Mouse (Mus musculus) intestine, embryonic 15.5 days (tissue): ENCODE measurements around the gene Hgd. TPM values are rescaled to one million over a fixed set of nuclear protein-coding genes. Genes with fewer than 3 reads are reported as not detected.

Experiments used
- ATAC-seq: fragments of 200-750 bp; cut with Nextera tagmentation; 2 replicates; pipeline ENCODE4 v1.8.0; 2017; ENCODE audit warnings: moderate TSS enrichment, moderate library complexity
- H3K27ac ChIP-seq: fragments of 300-500 bp; sonication (generic); 2 replicates; pipeline ENCODE4 v1.5.1; 2015; ENCODE audit warnings: mild to moderate bottlenecking, inconsistent platforms
- H3K27me3 ChIP-seq: fragments of 300-500 bp; sonication (generic); replicated peaks from 2 replicates; pipeline ENCODE4 v1.6.1; 2015; ENCODE audit warnings: inconsistent platforms
- H3K36me3 ChIP-seq: fragments of 300-500 bp; sonication (generic); 2 replicates; pipeline ENCODE4 v1.6.1; 2015; ENCODE audit warnings: inconsistent platforms
- H3K4me1 ChIP-seq: fragments of 300-500 bp; sonication (generic); replicated peaks from 2 replicates; pipeline ENCODE4 v1.6.1; 2015; ENCODE audit warnings: inconsistent platforms
- H3K4me2 ChIP-seq: fragments of 300-500 bp; sonication (generic); replicated peaks from 2 replicates; pipeline ENCODE4 v1.6.1; 2015; ENCODE audit warnings: mild to moderate bottlenecking, inconsistent platforms
- H3K4me3 ChIP-seq: fragments of 300-500 bp; sonication (generic); replicated peaks from 2 replicates; pipeline ENCODE4 v1.5.1; 2015; ENCODE audit warnings: inconsistent platforms
- H3K9ac ChIP-seq: fragments of 300-500 bp; sonication (generic); 2 replicates; pipeline ENCODE4 v1.6.1; 2015; ENCODE audit warnings: inconsistent platforms
- H3K9me3 ChIP-seq: fragments of 300-500 bp; sonication (generic); 2 replicates; pipeline ENCODE4 v1.6.1; 2016; ENCODE audit warnings: inconsistent platforms
- WGBS: fragments of 180-500 bp; shearing (Covaris S2); methylation state at CpG from one replicate; pipeline ENCODE4 v1.1.7; 2015; 5-methylcytosine and 5-hydroxymethylcytosine counted together
- polyA plus RNA-seq: library from polyadenylated mRNA; unstranded; fragments of >200 nt; fragmentation: Nextera tagmentation; extraction: Ambion mirVana; gene quantifications from 2 replicates; pipeline ENCODE4 v1.2.1, GENCODE M21; 2015

The Hgd gene
- polyA plus RNA-seq, 1 experiment from 2014 or later: 1.0 TPM

- no peak overlapping the region for H3K4me3 ChIP-seq
- no peaks in the 10 kb centered on the region for H3K36me3 ChIP-seq
- H3K9me3 ChIP-seq: no peaks in the 10 kb centered on the region
- ATAC-seq: no peak
- no peak overlapping the region for H3K27ac ChIP-seq
- H3K27me3 ChIP-seq: no peaks in the 10 kb centered on the region
- 40% methylated on average over 4 of the region's 4 CpGs for WGBS
- no peak overlapping the region for H3K9ac ChIP-seq
- H3K4me2 ChIP-seq: no peak overlapping the region
- peaks cover 10% of the 10 kb centered on the region for H3K4me1 ChIP-seq
Observed at GRCm38 (mm10) chr16:37655756-37656347, 75.9 kb downstream of the Hgd start.

GRCm38 (mm10) chr16:37656796-37657195, 76.8 kb downstream of the Hgd start:
- Histone ChIP-seq H3K4me3 (no peak overlapping the region), H3K9me3 (no peaks in the 10 kb centered on the region), H3K9ac (no peak overlapping the region), H3K36me3 (no peaks in the 10 kb centered on the region), H3K27ac (no peak overlapping the region), H3K4me2 (no peak overlapping the region), H3K4me1 (peaks cover 10% of the 10 kb centered on the region), H3K27me3 (no peaks in the 10 kb centered on the region)
- 84% methylated on average over 7 of the region's 7 CpGs for WGBS
- ATAC-seq: no peak

- Histone ChIP-seq H3K27me3 (no peaks in the 10 kb centered on the region), H3K9me3 (no peaks in the 10 kb centered on the region), H3K4me3 (no peak overlapping the region), H3K27ac (no peak overlapping the region), H3K4me2 (no peak overlapping the region), H3K36me3 (no peaks in the 10 kb centered on the region), H3K4me1 (no peaks in the 10 kb centered on the region), H3K9ac (no peak overlapping the region)
- WGBS: 49% methylated on average over 9 of the region's 9 CpGs
- no peak for ATAC-seq
Observed at GRCm38 (mm10) chr16:37663643-37664459, 83.9 kb downstream of the Hgd start.

GRCm38 (mm10) chr16:37665394-37665935, 85.5 kb downstream of the Hgd start:
- 61% methylated on average over 5 of the region's 5 CpGs for WGBS
- no peaks in the 10 kb centered on the region for H3K9me3 ChIP-seq
- no peaks in the 10 kb centered on the region for H3K27me3 ChIP-seq
- H3K27ac ChIP-seq: no peak overlapping the region
- H3K4me3 ChIP-seq: no peak overlapping the region
- H3K4me2 ChIP-seq: no peak overlapping the region
- H3K9ac ChIP-seq: no peak overlapping the region
- H3K36me3 ChIP-seq: no peaks in the 10 kb centered on the region
- ATAC-seq: no peak
- no peaks in the 10 kb centered on the region for H3K4me1 ChIP-seq

- no peaks in the 10 kb centered on the region for H3K27me3 ChIP-seq
- H3K27ac ChIP-seq: no peak overlapping the region
- WGBS: 32% methylated on average over 4 of the region's 4 CpGs
- no peak overlapping the region for H3K4me3 ChIP-seq
- H3K36me3 ChIP-seq: no peaks in the 10 kb centered on the region
- no peak for ATAC-seq
- no peak overlapping the region for H3K4me2 ChIP-seq
- no peaks in the 10 kb centered on the region for H3K9me3 ChIP-seq
- no peaks in the 10 kb centered on the region for H3K4me1 ChIP-seq
- H3K9ac ChIP-seq: no peak overlapping the region
Observed at GRCm38 (mm10) chr16:37670666-37671283, 90.8 kb downstream of the Hgd start.

- Histone ChIP-seq H3K27ac (no peak overlapping the region), H3K36me3 (no peaks in the 10 kb centered on the region), H3K4me2 (no peak overlapping the region), H3K9ac (no peak overlapping the region), H3K27me3 (no peaks in the 10 kb centered on the region), H3K4me1 (no peaks in the 10 kb centered on the region), H3K4me3 (no peak overlapping the region), H3K9me3 (no peaks in the 10 kb centered on the region)
- 88% methylated on average over 5 of the region's 5 CpGs for WGBS
- ATAC-seq: no peak
Observed at GRCm38 (mm10) chr16:37675326-37675725, 95.4 kb downstream of the Hgd start.

GRCm38 (mm10) chr16:37676024-37676676, 96.2 kb downstream of the Hgd start:
- Histone ChIP-seq H3K27ac (no peak overlapping the region), H3K4me1 (no peaks in the 10 kb centered on the region), H3K9ac (no peak overlapping the region), H3K27me3 (no peaks in the 10 kb centered on the region), H3K4me2 (no peak overlapping the region), H3K36me3 (no peaks in the 10 kb centered on the region), H3K4me3 (no peak overlapping the region), H3K9me3 (no peaks in the 10 kb centered on the region)
- no peak for ATAC-seq
- WGBS: 58% methylated on average over 17 of the region's 17 CpGs

- Histone ChIP-seq H3K4me2 (no peak overlapping the region), H3K36me3 (no peaks in the 10 kb centered on the region), H3K4me1 (no peaks in the 10 kb centered on the region), H3K9me3 (no peaks in the 10 kb centered on the region), H3K27me3 (no peaks in the 10 kb centered on the region), H3K9ac (no peak overlapping the region), H3K4me3 (no peak overlapping the region), H3K27ac (no peak overlapping the region)
- 76% methylated on average over 4 of the region's 4 CpGs for WGBS
- ATAC-seq: no peak
Observed at GRCm38 (mm10) chr16:37676677-37677072, 96.7 kb downstream of the Hgd start.

- Histone ChIP-seq H3K36me3 (no peaks in the 10 kb centered on the region), H3K4me1 (no peaks in the 10 kb centered on the region), H3K4me3 (no peak overlapping the region), H3K27me3 (no peaks in the 10 kb centered on the region), H3K9ac (no peak overlapping the region), H3K9me3 (no peaks in the 10 kb centered on the region), H3K27ac (no peak overlapping the region), H3K4me2 (no peak overlapping the region)
- ATAC-seq: no peak
- WGBS: 77% methylated on average over 8 of the region's 8 CpGs
Observed at GRCm38 (mm10) chr16:37677586-37677985, 97.6 kb downstream of the Hgd start.

GRCm38 (mm10) chr16:37680216-37680615, 100.3 kb downstream of the Hgd start:
- no peaks in the 10 kb centered on the region for H3K27me3 ChIP-seq
- H3K4me3 ChIP-seq: no peak overlapping the region
- no peak for ATAC-seq
- no peaks in the 10 kb centered on the region for H3K36me3 ChIP-seq
- no peak overlapping the region for H3K9ac ChIP-seq
- peaks cover 6% of the 10 kb centered on the region; the same call in 1 of the 2 replicates for H3K4me1 ChIP-seq
- H3K4me2 ChIP-seq: no peak overlapping the region
- WGBS: 87% methylated on average over 2 of the region's 2 CpGs
- no peaks in the 10 kb centered on the region for H3K9me3 ChIP-seq
- H3K27ac ChIP-seq: no peak overlapping the region

- 74% methylated on average over 8 of the region's 8 CpGs for WGBS
- ATAC-seq: no peak
- no peaks in the 10 kb centered on the region for H3K9me3 ChIP-seq
Observed at GRCm38 (mm10) chr16:37680831-37681230, 100.9 kb downstream of the Hgd start.

More at GRCm38 (mm10) chr16:37680831-37681230, 100.9 kb downstream of the Hgd start:
- no peak overlapping the region for H3K4me3 ChIP-seq
- H3K27me3 ChIP-seq: no peaks in the 10 kb centered on the region
- H3K4me2 ChIP-seq: no peak overlapping the region
- no peaks in the 10 kb centered on the region for H3K36me3 ChIP-seq
- peaks cover 6% of the 10 kb centered on the region; the same call in 1 of the 2 replicates for H3K4me1 ChIP-seq
- no peak overlapping the region for H3K9ac ChIP-seq
- no peak overlapping the region for H3K27ac ChIP-seq
